Mouse (Mus musculus) adrenal gland, adult 8-10 months (tissue): ENCODE results near the gene Rab11fip4. TPM values are rescaled to one million over a fixed set of nuclear protein-coding genes. Genes with fewer than 3 reads are reported as not detected.
A peak's percentile ranks its signal among the peaks of the same experiment; 100 is the strongest.

ENCODE experiments used
- DNase-seq: peaks from one replicate; pipeline ENCODE4 v3.0.0; 2022
- total RNA-seq, 4 experiments: library from RNA; stranded (reverse); gene quantifications; 2 replicates each; pipeline ENCODE4 v1.2.4; 2022

Rab11fip4 gene
- total RNA-seq, 4 experiments from 2014 or later: 4.7 to 20.6 (median 10.4) TPM

DNA sequence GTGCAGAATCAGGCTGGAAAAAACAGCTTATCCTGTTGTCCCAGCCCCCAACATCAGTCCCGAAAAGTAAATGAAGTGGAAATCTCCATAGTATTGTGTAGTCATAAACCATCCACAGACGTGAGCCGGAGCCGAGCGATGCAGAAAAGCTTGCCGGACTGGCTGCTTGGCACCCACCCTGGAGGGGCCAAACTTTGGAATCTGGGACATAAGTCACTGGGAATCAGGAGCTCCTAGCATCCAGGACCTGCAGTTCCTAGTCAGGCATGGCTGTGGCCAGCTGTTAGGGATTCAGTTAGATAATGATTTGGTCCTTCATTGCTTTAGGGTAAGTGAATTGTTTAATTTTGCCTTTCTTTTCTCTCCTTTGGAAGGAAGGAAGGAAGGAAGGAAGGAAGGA is 122.2 kb downstream of the Rab11fip4 start:
- DNase-seq: no peak

- no peak for DNase-seq
These were observed 122.7 kb downstream of the Rab11fip4 start for GRCm38 (mm10) chr11:79713678-79714077.

GRCm38 (mm10) chr11:79714082-79714742 is 123.2 kb downstream of the Rab11fip4 start:
- no peak for DNase-seq

- no peak for DNase-seq
These were observed 123.7 kb downstream of the Rab11fip4 start for GRCm38 (mm10) chr11:79714743-79715110.

- DNase-seq: no peak
These were observed 124.3 kb downstream of the Rab11fip4 start for GRCm38 (mm10) chr11:79715316-79715715.

DNA sequence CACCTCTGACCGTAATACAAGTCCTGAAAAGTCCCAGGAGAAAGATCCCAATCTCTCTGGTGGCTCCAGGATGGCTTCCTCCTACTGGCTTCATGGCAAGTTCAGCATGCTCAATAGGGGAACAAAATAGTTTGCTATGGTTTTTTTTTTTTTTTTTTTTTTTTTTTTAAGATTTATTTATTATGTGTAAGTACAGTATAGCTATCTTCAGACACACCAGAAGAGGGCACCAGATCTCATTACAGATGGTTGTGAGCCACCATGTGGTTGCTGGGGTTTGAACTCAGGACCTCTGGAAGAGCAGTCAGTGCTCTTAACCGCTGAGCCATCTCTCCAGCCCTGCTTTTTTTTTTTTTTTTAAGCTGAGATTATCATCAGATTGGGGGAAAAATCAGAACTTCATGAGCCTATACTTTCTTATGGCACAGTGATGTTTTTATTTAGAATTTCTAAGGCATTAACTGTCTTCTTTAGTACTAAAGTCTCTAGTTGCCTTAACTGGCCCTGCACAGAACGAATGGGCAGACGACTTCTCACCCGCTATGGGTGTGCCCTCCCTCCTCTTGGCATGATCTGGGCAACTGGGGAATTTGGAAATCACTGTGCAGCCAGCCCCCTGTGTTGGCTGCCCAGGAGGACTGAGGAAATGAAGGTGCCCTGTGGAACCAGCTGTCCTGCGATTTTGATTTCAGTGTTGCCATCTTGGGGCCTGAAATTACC is 124.9 kb downstream of the Rab11fip4 start:
- no peak for DNase-seq

DNA sequence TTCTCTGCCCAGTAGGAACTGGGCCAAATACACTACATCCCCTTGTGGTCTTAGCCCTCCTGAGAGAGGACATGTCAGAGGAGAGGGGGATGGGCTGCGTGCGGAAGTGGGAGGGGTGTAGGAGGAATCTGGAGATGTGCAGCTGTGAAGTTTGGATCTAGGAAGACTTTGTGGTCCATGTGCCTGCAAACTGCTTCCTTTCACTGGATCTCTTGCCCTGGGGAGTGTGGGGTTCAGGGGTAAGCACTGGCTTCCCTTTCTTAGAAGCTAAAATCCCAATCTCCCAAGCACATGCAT is 125.4 kb downstream of the Rab11fip4 start:
- DNase-seq: no peak

DNA sequence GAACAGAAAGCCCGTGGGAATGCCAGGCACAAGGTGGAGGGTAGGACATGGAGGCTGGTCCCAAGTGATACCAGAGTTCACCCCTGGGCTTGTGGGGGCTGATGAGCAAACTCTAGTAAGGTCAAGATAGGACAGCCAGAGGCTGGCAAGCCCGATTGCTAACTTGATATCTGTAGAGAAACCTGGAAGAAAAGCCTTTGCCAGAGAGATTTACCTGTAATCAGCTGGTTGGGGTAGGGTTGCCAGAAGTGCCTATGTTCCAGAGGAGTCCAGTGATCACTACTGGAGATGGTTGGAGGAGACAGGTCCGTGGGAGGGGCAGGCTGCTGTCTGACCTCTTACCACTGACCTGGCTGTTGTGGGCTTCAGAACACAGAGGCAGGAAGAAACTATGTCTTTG is 126.3 kb downstream of the Rab11fip4 start:
- no peak for DNase-seq

DNA sequence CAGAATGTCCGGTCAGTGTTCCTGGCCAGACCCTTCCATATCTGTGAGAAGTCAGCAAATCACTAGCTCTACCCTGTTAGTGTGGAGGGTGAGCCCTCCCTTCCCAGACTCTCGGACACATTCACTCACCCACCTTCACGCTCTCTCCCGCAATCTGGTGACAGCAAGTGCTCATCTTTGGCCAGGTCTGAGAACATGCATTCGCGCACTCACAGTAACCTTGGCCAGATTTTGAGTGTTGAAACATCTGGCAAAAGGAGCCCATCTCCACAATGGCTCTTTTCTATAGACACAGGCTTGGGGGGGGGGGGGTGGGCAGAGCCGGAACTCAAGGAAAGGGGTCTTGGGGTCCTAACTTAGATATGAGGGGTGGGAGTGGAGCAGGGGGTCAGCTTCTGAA is 126.8 kb downstream of the Rab11fip4 start:
- no peak for DNase-seq

GRCm38 (mm10) chr11:79718202-79718601 is 127.2 kb downstream of the Rab11fip4 start:
- DNase-seq: no peak

GRCm38 (mm10) chr11:79718829-79719346 is 127.9 kb downstream of the Rab11fip4 start:
- DNase-seq: no peak

- DNase-seq: no peak
These were observed 129.7 kb downstream of the Rab11fip4 start for GRCm38 (mm10) chr11:79720737-79721136.

- DNase-seq: no peak
These were observed 131.8 kb downstream of the Rab11fip4 start for GRCm38 (mm10) chr11:79722811-79723210.

GRCm38 (mm10) chr11:79725005-79725404 is 134.0 kb downstream of the Rab11fip4 start:
- no peak for DNase-seq

- DNase-seq: peak; percentile 74
These were observed 138.4 kb downstream of the Rab11fip4 start for GRCm38 (mm10) chr11:79729231-79730047.

DNA sequence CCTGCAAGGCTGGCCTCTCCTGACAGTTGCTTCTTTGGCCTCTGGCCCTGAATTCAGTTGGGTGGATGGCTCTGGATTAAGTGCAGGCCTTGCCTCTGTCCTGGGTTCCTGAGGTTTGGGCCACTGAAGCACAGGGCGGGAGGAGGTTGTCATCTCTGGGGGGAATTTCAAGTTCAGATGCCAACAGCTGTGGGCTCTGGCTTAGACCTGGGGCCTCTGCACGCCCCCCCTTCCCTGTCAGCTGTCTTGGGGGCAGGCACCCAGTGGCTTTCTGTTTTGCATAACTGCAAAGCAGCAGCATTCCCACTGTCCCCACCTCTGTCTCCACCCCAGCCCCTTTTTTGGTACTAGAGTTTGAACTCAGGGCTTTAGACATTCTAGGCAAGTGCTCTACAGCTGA is 139.4 kb downstream of the Rab11fip4 start:
- DNase-seq: no peak

DNA sequence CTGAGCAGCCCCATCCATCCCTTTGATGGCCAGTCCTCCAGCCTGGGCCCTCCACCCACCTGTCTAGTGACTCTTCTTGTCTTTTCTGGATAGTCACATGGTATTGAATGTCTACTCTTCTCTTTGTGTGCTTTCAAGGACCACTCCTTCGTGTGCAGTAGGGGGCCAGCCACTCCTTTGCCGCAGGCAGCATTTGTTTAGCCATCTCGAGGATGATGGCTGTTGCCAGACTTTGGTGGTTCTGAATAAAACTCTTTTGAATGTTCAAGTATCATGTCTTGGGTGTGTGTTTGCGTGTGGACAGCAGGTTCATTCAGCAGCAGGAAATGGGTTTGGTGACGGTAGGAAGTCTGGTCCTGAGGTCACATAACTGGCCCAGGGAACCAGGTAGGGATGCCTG is 140.5 kb downstream of the Rab11fip4 start:
- DNase-seq: no peak

DNA sequence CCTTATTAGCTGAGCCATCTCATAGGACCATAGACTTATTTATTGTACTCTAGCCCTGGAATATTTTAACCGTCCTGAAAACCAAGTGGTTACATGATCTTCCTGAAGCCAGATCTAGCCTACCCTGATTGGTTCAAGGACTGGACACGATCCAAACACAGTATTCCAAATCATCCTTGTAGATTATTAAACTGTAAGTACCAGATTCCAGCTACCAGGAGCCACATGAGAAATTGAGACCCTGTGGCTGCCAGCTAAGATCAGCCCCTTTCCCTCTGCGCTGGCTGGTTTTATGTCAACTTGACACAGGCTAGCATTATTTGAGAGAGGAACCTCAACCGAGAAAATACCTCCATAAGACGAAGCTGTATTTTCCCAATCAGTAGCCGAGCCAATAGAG is 142.0 kb downstream of the Rab11fip4 start:
- DNase-seq: no peak

- no peak for DNase-seq
These were observed 145.4 kb downstream of the Rab11fip4 start for GRCm38 (mm10) chr11:79736232-79737006.

DNA sequence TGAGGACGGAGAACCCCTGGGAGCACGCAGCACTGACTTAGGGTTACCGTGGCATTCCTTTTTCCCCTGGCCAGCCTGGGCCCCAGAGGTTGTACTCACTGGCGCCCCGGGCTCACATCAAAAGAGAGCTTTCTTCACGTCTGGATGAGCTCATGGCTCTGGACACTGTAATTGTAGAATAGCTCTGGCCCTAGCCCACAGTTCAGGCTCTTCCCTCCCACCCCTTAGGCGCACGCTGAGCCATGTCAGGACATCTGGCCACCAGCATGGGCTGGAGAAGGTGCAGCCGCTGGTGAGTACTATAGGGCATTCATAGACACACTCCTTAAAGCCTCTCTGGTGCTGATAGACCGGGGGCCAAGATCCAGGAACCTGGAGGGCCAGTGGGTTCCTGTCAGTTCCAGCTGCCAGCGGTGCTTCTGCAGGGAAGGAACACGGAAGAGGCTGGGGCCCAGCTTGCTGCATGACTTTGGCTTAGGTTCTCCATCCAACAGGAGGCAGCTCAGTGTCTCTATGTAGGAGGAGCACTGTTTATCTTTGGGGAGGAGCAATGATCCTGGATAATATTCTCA is 146.2 kb downstream of the Rab11fip4 start:
- no peak for DNase-seq

DNA sequence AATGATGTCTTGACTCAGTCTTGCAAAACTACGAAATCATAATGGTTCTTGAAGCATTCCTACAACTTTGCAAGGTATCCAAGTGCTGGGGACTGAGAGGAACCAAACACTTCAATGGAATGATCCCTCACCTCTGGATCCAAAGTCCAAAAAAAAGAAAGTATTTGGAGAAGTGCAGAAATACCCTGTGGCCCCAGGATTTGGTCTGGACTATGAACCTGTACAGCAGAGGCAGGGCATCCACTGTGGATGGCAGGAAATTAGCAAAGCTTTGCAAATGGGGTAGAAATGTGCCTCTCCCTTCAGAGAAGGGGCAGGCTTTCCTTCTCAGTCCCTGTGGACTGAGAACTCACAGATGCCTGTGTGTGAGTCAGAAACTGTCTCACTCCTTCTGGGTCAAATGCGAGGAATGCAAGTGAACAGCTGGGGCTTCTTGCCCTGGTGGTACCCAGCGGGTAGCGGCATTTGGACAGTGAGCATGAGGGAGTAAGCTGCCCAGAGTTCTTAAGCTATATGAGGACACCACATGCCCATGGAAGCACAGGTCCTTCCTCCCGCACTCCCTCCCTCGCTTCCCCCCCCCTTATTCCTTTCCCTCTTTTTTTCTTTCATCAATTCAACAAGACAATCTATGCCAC is 147.0 kb downstream of the Rab11fip4 start:
- no peak for DNase-seq
